Mouse (Mus musculus): ENCODE results near the gene Tab1.

DNA sequence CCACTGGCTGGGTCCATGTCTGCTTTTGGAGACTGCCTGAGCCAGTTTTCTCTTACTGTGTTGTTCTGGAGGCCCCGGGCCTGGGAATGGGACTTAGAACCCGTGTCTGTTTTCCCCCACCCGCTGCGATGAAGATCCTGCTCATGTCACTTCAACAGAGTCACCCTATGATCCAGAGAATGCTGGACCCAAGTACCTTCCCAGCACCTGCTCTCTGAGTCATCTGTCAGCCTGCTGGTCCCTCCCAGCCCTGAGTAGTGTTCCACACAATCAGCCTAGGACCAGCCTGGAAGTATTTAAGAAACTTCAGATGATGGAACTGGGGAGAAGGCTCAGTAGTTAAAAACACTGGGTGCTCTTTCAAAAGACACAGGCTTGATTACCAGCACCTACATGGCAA lies 30.8 kb downstream of the Tab1 start:
- no peak for TF ChIP-seq CHD2 (IDR thresholded peaks at IDR 0.05; ENCODE audit: low read depth, low read length)
- no peak for TF ChIP-seq HCFC1 (IDR thresholded peaks at IDR 0.05; ENCODE audit: borderline replicate concordance, insufficient read depth, low read length)
- TF ChIP-seq MAFK (IDR thresholded peaks at IDR 0.05; ENCODE audit: insufficient read depth, low read depth, low read length), result no peak

Measured in ES-E14 (cell line).